Mouse (Mus musculus) lung, adult 18-20 months (tissue): ENCODE measurements around the gene Ccr10.
A peak's percentile ranks its signal among the peaks of the same experiment; 100 is the strongest.

Source experiments
- DNase-seq, 2 experiments: peaks; one replicate each; pipeline ENCODE4 v3.0.0; 2022; ENCODE audit warnings: mixed read lengths in 2 of 2

Ccr10 gene

DNA sequence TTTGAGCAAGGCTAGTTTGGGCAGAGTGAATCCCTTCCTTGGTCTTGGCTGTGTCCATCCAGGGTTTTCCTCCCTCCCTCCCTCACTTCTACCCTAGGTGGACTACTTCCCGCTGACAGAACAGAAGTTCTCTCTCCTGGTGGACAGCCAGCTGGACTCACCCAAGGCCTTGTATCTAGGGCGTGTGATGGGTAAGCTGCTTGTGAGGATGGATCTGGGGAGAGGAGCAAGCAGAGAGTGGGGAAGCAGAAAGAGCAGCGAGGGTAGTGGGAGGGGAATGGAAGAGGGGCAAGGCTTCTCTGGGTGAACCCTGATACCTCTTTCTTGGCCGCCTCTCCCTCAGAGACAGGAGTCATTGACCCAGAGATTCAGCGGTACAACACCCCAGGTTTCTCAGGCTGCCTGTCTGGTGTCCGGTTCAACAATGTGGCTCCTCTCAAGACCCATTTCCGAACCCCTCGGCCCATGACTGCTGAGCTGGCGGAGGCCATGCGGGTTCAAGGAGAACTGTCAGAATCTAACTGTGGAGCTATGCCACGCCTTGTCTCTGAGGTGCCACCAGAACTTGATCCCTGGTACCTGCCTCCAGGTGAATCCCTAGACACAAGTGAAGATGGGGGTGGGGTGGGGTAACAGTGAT is 13.0 kb upstream of the Ccr10 start:
- no peak for DNase-seq

DNA sequence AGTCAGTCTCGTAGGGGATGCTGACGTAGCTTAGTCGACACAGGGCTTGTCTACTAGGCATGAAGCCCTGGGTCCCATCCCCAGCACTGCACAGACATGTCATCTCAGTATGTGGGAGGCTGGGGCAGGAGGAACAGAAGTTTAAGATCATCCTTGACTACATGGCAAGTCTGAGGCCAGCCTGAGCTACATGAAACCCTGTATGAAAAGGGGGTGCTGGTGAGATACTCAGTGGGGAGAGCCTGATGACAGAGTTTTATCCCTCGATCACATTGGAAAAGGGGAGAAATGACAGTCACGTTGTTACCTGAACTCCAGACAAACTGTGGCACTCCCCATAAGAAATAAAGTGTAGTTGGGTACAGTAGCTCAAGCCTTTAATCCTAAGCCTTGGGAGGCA is 12.3 kb upstream of the Ccr10 start:
- no peak for DNase-seq

GRCm38 (mm10) chr11:101186526-101187247 is 11.4 kb upstream of the Ccr10 start:
- no peak for DNase-seq

DNA sequence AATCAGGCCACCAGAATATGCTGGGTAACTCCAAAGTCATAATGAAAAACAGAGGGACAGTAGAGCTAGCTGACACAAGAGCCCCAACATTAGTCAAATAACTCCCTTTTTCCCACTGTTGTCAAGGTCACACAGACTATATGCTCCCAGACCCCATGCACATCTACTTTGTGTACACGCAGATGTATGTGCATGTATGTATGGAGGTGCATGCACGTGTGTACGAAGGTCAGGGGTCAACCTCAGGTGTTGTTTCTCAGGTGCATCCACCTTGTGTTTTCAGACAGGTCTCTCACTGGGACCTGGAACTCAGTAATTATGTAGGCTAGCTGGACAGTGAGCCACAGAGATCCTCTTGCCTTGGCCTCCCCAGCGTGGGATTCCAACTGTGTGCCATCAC is 10.2 kb upstream of the Ccr10 start:
- DNase-seq: no peak

DNA sequence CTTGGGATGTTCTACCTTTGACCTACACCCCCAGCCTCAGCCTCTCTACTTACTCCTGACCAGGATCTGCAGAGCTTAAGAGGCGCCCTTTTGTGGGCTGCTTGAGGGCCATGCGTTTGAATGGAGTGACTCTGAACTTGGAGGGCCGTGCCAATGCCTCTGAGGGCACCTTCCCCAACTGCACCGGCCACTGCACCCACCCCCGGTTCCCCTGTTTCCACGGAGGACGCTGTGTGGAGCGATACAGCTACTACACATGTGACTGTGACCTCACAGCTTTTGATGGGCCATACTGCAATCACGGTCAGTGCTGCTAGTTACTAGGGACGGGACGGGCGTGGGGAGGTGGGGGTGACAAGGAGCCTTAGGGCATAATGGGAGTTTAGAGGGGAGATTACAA is 9.7 kb upstream of the Ccr10 start:
- no peak for DNase-seq

- no peak for DNase-seq
Observed at GRCm38 (mm10) chr11:101182771-101183517, 7.7 kb upstream of the Ccr10 start.

- no peak for DNase-seq
Observed at GRCm38 (mm10) chr11:101181961-101182360, 6.7 kb upstream of the Ccr10 start.

DNA sequence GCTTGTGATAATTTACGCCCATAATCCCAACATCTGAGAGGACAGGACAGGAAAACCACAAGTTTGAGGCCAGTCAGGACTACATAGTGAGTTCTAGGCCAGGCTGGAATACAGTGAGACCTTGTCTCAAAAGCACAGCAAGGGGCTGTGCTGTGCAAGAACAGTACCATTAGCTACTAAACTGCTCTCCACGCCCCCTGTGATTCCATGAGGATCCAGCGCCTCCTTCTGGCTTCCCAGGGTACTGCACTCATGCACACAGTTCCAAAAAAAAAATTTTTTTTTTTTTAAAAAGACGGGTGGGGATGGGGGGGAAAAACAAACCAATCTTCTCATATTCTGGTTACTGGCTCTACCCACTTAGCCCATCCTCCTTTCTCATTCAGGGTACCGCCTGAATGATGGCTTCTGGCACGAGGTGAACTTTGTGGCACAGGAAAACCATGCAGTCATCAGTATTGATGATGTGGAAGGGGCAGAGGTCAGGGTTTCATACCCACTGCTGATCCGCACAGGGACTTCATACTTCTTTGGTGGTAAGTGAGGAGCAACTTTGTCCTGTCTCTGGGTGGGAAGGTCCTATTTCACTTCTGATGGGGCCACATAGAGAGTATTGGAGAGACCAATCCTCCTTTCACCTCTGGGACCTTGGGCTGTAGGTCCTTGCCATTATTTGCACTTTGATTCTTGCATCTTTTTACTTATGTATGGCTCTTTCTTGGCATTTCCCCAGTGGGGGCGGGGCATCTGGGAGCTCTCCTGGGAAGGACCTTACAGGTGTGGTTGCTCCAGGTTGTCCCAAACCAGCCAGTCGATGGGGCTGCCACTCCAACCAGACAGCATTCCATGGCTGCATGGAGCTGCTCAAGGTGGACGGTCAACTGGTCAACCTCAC is 5.8 kb upstream of the Ccr10 start:
- peak; percentile 57 to 70 for DNase-seq

DNA sequence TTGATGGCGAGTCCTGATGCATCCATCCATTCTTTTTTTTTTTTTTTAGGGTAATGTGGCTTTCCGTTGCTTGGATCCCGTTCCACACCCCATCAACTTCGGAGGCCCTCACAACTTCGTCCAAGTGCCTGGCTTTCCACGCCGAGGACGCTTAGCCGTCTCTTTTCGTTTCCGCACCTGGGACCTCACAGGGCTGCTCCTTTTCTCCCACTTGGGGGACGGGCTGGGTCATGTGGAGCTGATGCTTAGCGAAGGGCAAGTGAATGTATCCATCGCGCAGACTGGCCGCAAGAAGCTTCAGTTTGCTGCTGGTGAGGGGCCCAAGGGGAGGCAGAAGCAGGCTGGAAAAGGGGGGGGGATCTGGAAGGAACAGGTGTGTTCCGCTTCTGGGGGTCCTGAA is 5.0 kb upstream of the Ccr10 start:
- no peak for DNase-seq

DNA sequence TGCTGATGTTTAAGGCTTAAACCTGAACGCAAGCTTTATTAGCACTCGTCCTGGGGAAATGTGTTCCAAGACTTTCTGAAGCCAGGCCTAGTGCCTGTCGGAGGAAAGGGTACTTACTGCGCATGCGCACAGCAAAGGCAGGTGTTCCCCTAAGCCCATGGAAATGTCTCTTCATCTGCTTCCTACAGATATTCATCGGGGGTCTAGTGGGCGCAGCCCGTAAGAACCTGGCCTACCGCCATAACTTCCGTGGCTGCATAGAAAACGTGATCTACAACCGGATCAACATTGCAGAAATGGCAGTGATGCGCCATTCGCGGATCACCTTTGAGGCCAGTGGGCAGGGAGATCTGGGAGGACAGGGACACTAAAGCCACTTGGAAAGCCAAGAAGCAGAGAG is 4.1 kb upstream of the Ccr10 start:
- no peak for DNase-seq

DNA sequence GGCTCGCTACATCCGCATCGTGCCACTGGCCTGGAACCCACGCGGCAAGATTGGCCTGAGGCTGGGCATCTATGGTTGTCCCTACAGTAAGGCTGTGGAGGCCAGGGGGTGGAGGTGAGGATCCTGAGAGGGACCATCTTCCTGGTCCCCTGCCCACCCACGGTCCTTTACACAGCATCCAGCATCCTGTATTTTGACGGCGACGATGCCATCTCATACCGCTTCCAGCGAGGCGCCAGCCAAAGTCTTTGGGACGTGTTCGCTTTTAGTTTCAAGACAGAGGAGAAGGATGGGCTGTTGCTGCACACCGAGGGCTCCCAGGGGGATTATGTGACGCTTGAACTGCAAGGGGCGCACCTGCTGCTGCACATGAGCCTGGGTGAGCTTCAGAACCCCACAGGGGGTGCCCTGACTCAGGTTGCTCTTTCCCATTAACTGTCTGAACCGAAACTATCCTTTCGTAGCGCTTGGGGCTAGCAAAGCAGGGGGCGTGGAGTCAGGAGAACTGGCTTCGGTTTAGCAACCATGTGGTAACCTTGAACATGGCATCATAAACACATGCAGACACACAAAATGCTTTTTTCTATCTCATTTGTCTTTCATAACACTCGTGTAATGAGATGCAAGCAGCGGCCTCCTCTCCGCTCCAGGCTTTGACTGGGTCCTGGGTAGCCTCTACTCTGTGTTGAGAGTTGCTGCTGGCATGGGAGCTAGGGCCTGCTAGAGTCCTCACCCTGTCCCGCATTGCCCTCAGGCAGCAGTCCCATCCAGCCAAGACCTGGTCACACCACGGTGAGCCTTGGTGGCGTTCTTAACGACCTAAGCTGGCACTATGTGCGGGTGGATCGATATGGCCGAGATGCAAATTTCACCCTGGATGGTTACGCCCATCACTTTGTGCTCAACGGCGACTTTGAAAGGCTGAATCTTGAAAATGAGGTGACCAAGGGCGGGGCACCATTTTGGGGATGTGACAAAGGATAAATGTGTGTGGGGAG is 3.1 kb upstream of the Ccr10 start:
- DNase-seq: no peak

DNA sequence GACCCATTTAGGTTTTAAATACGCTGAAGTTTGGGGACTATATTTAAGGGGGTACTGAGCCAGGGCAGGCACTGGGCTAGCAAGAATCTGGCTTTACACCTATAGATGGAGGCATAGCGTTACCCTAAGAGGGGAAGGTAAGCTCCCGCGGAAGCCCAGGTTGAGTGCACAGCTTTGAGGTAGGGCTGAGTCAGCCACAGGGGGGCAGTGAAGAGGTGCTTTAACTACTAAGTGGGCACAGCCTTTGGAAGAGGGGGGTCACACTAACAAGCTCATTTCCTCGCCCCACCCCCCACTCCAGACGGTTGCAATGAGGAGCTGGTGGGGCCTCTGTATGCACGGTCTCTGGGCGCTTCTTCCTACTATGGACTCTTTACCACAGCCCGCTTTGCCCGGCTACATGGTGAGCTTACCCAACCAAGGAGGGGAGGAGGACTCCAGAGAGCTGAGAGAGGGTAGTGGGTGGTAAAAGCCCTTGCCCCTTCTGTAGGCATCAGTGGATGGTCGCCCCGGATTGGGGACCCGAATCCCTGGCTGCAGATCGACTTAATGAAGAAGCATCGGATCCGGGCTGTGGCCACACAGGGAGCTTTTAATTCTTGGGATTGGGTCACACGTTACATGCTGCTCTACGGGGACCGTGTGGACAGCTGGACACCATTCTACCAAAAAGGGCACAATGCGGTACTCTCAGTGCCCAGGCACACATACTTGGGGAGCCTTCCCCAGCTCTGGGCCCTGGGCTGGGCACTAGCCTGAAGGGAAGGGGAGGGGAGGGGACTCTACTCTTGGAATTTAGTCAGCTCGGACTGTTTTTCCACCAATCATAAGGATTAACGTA is 1.9 kb upstream of the Ccr10 start:
- DNase-seq: peak; percentile 50 to 55

- DNase-seq: peak in 1 of 2 experiments; percentile 27
Observed at GRCm38 (mm10) chr11:101176117-101176691, 961 bp upstream of the Ccr10 start.

- DNase-seq: peak; percentile 23 to 41
Observed at GRCm38 (mm10) chr11:101175636-101176116, 433 bp upstream of the Ccr10 start.

- DNase-seq: no peak
Observed at GRCm38 (mm10) chr11:101174389-101174745, 876 bp downstream of the Ccr10 start.

DNA sequence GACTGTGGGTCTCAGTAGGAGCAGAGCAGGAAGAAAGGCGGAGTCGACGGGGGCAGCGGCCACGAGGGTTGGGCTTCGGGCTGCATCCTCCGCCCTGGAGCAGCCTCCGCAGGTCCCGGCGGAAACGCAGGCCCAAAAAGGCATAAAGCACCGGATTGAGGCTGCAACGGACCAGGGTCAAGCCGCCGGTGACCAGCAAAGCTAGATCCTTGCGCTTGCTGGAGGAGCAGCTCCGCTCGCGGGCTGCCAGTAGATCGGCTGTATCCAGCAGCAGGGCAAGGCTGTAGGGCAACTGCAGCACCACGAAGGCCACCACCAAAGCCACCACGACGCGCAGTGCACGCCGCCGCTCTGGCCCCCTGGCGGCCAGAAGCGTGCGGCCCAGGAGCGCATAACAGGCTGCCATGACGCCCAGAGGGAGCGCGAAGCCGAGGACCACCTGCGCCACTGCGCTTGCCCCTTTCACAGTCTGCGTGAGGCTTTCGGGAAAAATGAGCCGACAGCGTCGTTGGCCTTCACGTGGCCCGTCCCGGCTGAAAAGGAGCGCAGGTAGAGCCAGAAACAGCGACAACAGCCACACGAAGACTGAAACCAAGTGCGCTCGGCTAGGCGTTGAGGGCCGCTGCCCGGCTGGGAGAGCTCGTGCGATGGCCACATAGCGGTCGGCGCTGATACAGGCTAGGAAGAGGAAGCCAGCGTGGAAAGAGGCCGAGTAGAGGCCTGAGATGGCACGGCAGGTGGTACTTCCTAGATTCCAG is 1.4 kb downstream of the Ccr10 start:
- DNase-seq: peak; percentile 79 to 82

DNA sequence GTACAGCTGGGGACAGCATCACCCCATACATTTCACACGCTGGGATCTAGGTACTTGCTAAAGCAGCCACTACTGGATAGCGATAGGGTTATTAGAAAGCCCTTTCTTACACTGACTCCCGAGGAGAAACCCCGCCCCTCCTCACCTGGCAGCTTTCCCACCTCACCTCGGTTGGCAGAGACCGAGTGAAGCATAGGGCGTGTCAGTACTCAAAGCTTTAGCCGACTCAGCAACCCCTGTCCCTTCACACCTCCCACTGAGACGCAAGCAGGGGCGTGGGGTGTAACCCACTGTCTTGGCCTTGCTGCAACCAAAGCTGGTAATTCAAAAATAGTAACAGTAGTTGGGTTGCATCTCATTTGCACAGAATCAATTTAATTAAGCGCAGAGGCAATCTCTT is 2.1 kb downstream of the Ccr10 start:
- peak; percentile 84 to 86 for DNase-seq

DNA sequence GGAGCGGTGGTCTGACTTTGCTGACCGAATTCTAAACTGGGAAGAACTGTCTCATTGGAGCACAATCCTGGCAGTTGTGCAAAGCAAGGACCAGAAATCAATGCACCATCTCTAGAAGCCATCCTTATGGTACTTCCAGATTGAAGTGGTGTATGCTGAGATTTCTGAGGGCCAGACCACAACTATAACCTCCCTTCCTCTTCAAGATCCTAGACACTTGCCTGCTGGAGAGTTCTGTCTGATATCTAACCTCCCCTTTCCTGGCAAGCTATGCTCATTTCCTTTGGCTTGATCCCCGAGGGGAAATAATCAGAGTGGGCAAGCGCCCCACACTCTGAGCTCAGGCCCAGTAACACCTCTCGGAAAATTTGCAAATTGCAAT is 2.8 kb downstream of the Ccr10 start:
- DNase-seq: no peak

- DNase-seq: peak; percentile 74 to 77
Observed at GRCm38 (mm10) chr11:101171721-101172433, 3.4 kb downstream of the Ccr10 start.
